Mouse (Mus musculus) cerebellum, adult 2 months (tissue): ENCODE data around the gene Ung. TPM values are rescaled to one million over a fixed set of nuclear protein-coding genes. Genes with fewer than 3 reads are reported as not detected.

Experiments
- DNase-seq, 2 experiments: peaks; one replicate each; pipeline ENCODE4 v3.0.0; 2021
- H3K27ac ChIP-seq: fragments of 200-500 bp; 2 replicates; pipeline ENCODE4 v1.5.1; 2012; ENCODE audit warnings: low read length, control low read depth, inconsistent platforms; ENCODE audit not compliant: insufficient read depth
- H3K27me3 ChIP-seq: fragments of 200-500 bp; 2 replicates; pipeline ENCODE4 v1.6.1; 2012; ENCODE audit warnings: inconsistent platforms, mild to moderate bottlenecking, low read length, moderate library complexity; ENCODE audit not compliant: control insufficient read depth, insufficient read depth
- H3K4me1 ChIP-seq: fragments of 200-500 bp; 2 replicates; pipeline ENCODE4 v1.6.1; 2011; ENCODE audit warnings: low read length; ENCODE audit not compliant: control insufficient read depth, insufficient read depth
- H3K4me3 ChIP-seq: fragments of 200-500 bp; replicated peaks from 2 replicates; pipeline ENCODE3; 2011; ENCODE audit warnings: mild to moderate bottlenecking, low read depth, low read length, control low read depth; ENCODE audit not compliant: insufficient read depth
- CTCF ChIP-seq: fragments of 200-500 bp; IDR thresholded peaks from 2 replicates; pipeline ENCODE4 v1.5.1; 2011; ENCODE audit warnings: low read depth, mild to moderate bottlenecking, control low read depth, low read length, moderate library complexity, borderline replicate concordance; ENCODE audit not compliant: insufficient read depth
- POLR2A ChIP-seq: fragments of 200-500 bp; IDR thresholded peaks from 2 replicates; pipeline ENCODE4 v1.6.1; 2011; ENCODE audit warnings: low read length, control low read depth, borderline replicate concordance; ENCODE audit not compliant: insufficient read depth
- WGBS: fragments of 180-500 bp; shearing (Covaris S2); methylation state at CpG from one replicate; pipeline ENCODE4 v1.1.7; 2018; 5-methylcytosine and 5-hydroxymethylcytosine counted together
- polyA plus RNA-seq: library from polyadenylated mRNA; depleted of rRNA; stranded (reverse); fragments of >200 nt; gene quantifications from 2 replicates; pipeline ENCODE4 v1.2.3, GENCODE M21; 2012

The Ung gene
- polyA plus RNA-seq, 1 experiment, result 4.3 TPM

- no peak for DNase-seq
- no peaks in the 10 kb centered on the region for H3K4me1 ChIP-seq
- H3K27me3 ChIP-seq, result no peaks in the 10 kb centered on the region
- 91% methylated on average over 7 of the region's 7 CpGs for WGBS
- H3K27ac ChIP-seq, result no peak overlapping the region
- TF ChIP-seq POLR2A (no peak), CTCF (no peak)
- peak overlapping the region; percentile 79 for H3K4me3 ChIP-seq
Measured at GRCm38 (mm10) chr5:114126499-114127244, 3.5 kb upstream of the Ung start.

GRCm38 (mm10) chr5:114127374-114128349, 2.5 kb upstream of the Ung start, which contains the start of gene Alkbh2:
TSS of gene Alkbh2 (minus strand) at chr5:114128218.
- TF ChIP-seq CTCF, result peak; percentile 93
- TF ChIP-seq POLR2A, result peak; percentile 42; the same call in 1 of the 2 replicates
- under 1% methylated on average over 69 of the region's 69 CpGs for WGBS
- Histone ChIP-seq H3K27me3 (no peaks in the 10 kb centered on the region), H3K4me1 (no peaks in the 10 kb centered on the region), H3K4me3 (peak within 1 kb of the TSS; percentile 79), H3K27ac (peak within 1 kb of the TSS; percentile 45)
- DNase-seq, result peak; percentile 80 to 90

DNA sequence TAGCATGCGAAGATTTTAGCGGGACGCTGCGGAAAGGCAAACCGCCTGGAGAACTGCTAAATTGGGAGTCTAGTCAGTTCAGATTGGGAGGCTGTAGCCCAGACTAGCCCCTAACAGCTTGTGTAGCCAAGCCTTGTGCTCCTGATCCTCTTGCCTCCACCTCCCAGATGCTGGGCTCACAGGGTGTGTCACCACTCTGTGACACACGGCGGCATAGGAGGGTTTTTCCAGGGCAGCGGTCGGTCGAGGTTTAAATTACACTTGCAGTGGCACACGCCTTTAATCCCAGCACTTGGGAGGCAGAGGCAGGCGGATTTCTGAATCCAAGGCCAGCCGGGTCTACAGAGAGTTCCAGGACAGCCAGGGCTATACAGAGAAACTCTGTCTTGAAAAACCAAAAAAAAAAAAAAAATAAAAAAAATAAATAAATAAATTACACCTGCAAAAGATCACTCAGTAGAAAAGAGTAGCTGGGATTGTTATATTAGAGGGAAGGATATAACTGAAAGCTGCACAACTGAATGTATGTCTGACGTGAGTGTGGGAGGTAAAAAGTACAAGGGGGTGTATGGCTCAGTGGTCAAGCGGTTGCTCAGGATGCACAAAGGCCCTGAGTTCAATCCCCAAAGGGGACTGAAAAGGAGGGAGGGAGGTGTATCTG, 506 bp upstream of the Ung start:
- no peak for DNase-seq
- TF ChIP-seq POLR2A (no peak), CTCF (no peak)
- Histone ChIP-seq H3K27ac (no peak overlapping the region), H3K4me1 (no peaks in the 10 kb centered on the region), H3K4me3 (no peak overlapping the region), H3K27me3 (no peaks in the 10 kb centered on the region)
- 79% methylated on average over 15 of the region's 15 CpGs for WGBS

- H3K4me3 ChIP-seq, result peak overlapping the region; percentile 70
- H3K27me3 ChIP-seq, result no peaks in the 10 kb centered on the region
- peak; percentile 92 to 96 for DNase-seq
- H3K27ac ChIP-seq, result no peak overlapping the region
- TF ChIP-seq POLR2A, result no peak; the same call in 1 of the 2 replicates
- WGBS, result under 1% methylated on average over 79 of the region's 87 CpGs
- H3K4me1 ChIP-seq, result no peaks in the 10 kb centered on the region
Measured at GRCm38 (mm10) chr5:114130698-114131520, 723 bp downstream of the Ung start.

DNA sequence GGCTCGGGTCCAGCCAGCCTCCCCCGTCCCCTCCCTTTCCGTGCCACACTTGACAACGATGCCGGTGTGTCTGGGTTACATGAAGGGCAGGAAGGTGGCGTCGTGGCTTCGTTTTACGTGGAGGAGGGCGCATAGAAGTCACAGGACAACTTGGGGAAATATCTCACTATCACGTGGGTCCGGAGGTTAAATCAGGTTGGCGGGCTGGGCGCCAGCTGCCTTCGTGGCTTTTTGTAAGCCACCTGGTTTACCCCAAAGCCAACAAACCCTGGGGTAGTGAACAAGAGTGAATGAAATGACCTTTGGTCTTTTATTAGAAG, 1.3 kb downstream of the Ung start:
- WGBS, result under 1% methylated on average over 15 of the region's 15 CpGs
- peak overlapping the region; percentile 70 for H3K4me3 ChIP-seq
- TF ChIP-seq POLR2A (0 out of 2 replicates have a peak, but pooled peaks have one; percentile 29), CTCF (no peak)
- no peak overlapping the region for H3K27ac ChIP-seq
- H3K4me1 ChIP-seq, result no peaks in the 10 kb centered on the region
- DNase-seq, result peak in 1 of 2 experiments; percentile 52
- H3K27me3 ChIP-seq, result no peaks in the 10 kb centered on the region

- no peak overlapping the region for H3K27ac ChIP-seq
- no peaks in the 10 kb centered on the region for H3K27me3 ChIP-seq
- H3K4me1 ChIP-seq, result no peaks in the 10 kb centered on the region
- no peak for TF ChIP-seq CTCF
- no peak for TF ChIP-seq POLR2A
- DNase-seq, result no peak
- 94% methylated on average over 6 of the region's 6 CpGs for WGBS
- no peak overlapping the region for H3K4me3 ChIP-seq
Measured at GRCm38 (mm10) chr5:114132841-114133240, 2.7 kb downstream of the Ung start.

- TF ChIP-seq POLR2A (no peak), CTCF (peak; percentile 38; the same call in 1 of the 2 replicates)
- H3K27me3 ChIP-seq, result no peaks in the 10 kb centered on the region
- no peak overlapping the region for H3K4me3 ChIP-seq
- H3K4me1 ChIP-seq, result no peaks in the 10 kb centered on the region
- DNase-seq, result peak; percentile 31 to 37
- 53% methylated on average over 6 of the region's 6 CpGs for WGBS
- no peak overlapping the region for H3K27ac ChIP-seq
Measured at GRCm38 (mm10) chr5:114134091-114134534, 3.9 kb downstream of the Ung start.
